Mouse (Mus musculus) lung, postnatal 36 days (tissue): ENCODE results near the gene Arl6ip1.
A peak's percentile ranks its signal among the peaks of the same experiment; 100 is the strongest.
"Not testable (repeated sequence)": the region's sequence is repeated elsewhere in the genome, so short reads cannot be mapped to it uniquely, and the experiment has no call there.

Experiments used
- DNase-seq: peaks from one replicate; pipeline ENCODE4 v3.0.0; 2022; ENCODE audit warnings: mixed read lengths

Gene Arl6ip1

GRCm38 (mm10) chr7:118129430-118130041 is at the start of gene Arl6ip1:
Arl6ip1 (minus strand) TSS chr7:118129662.
- peak; percentile 98 for DNase-seq

- DNase-seq, result no peak
Observed at GRCm38 (mm10) chr7:118175821-118176355, 46.4 kb upstream of the Arl6ip1 start.

- DNase-seq, result not testable (repeated sequence)
Observed at GRCm38 (mm10) chr7:118170125-118170524, 40.7 kb upstream of the Arl6ip1 start.

- no peak for DNase-seq
Observed at GRCm38 (mm10) chr7:118163006-118163405, 33.5 kb upstream of the Arl6ip1 start.

GRCm38 (mm10) chr7:118160121-118160520 is 30.7 kb upstream of the Arl6ip1 start:
- DNase-seq, result no peak

GRCm38 (mm10) chr7:118156461-118156860 is 27.0 kb upstream of the Arl6ip1 start:
- no peak for DNase-seq

- no peak for DNase-seq
Observed at GRCm38 (mm10) chr7:118154150-118154549, 24.7 kb upstream of the Arl6ip1 start.

- no peak for DNase-seq
Observed at GRCm38 (mm10) chr7:118143602-118144001, 14.1 kb upstream of the Arl6ip1 start.

- no peak for DNase-seq
Observed at GRCm38 (mm10) chr7:118143123-118143522, 13.7 kb upstream of the Arl6ip1 start.

- DNase-seq, result no peak
Observed at GRCm38 (mm10) chr7:118141271-118141670, 11.8 kb upstream of the Arl6ip1 start.

- no peak for DNase-seq
Observed at GRCm38 (mm10) chr7:118135128-118135527, 5.7 kb upstream of the Arl6ip1 start.

GRCm38 (mm10) chr7:118128925-118129429 is 485 bp downstream of the Arl6ip1 start:
- no peak for DNase-seq

- no peak for DNase-seq
Observed at GRCm38 (mm10) chr7:118126219-118126875, 3.1 kb downstream of the Arl6ip1 start.

GRCm38 (mm10) chr7:118125736-118126135 is 3.7 kb downstream of the Arl6ip1 start:
- DNase-seq, result no peak

- DNase-seq, result no peak
Observed at GRCm38 (mm10) chr7:118123512-118124411, 5.7 kb downstream of the Arl6ip1 start.

GRCm38 (mm10) chr7:118122235-118122634 is 7.2 kb downstream of the Arl6ip1 start:
- DNase-seq, result no peak

GRCm38 (mm10) chr7:118120654-118121053 is 8.8 kb downstream of the Arl6ip1 start:
- DNase-seq, result no peak

- peak; percentile 43 for DNase-seq
Observed at GRCm38 (mm10) chr7:118119946-118120345, 9.5 kb downstream of the Arl6ip1 start.

GRCm38 (mm10) chr7:118119142-118119541 is 10.3 kb downstream of the Arl6ip1 start:
- DNase-seq, result peak; percentile 80

- DNase-seq, result no peak
Observed at GRCm38 (mm10) chr7:118118426-118118825, 11.0 kb downstream of the Arl6ip1 start.

GRCm38 (mm10) chr7:118117539-118118210 is 11.8 kb downstream of the Arl6ip1 start:
- no peak for DNase-seq

GRCm38 (mm10) chr7:118116787-118117538 is 12.5 kb downstream of the Arl6ip1 start:
- no peak for DNase-seq
